Mouse (Mus musculus) c-Kit-positive CD71-positive TER-119-positive erythroid progenitor cells, embryonic 14.5 days (primary cell): Measurements from ENCODE around the gene Dnajc30.
"Not testable (repeated sequence)": the region's sequence is repeated elsewhere in the genome, so short reads cannot be mapped to it uniquely, and the experiment has no call there.

Experiments
- DNase-seq: peaks from one replicate; pipeline ENCODE4 v3.0.0-alpha.2; 2013; ENCODE audit warnings: low spot score

Dnajc30 gene

GRCm38 (mm10) chr5:135064909-135065446 is 976 bp downstream of the Dnajc30 start, which contains the start of gene Bud23:
Bud23 (minus strand) TSS chr5:135064959.
- DNase-seq, result not testable (repeated sequence)

- no peak for DNase-seq
These were observed 2.0 kb downstream of the Dnajc30 start for GRCm38 (mm10) chr5:135066008-135066407.

GRCm38 (mm10) chr5:135070448-135070847 is 6.4 kb downstream of the Dnajc30 start:
- no peak for DNase-seq

- DNase-seq, result no peak
These were observed 8.1 kb downstream of the Dnajc30 start for GRCm38 (mm10) chr5:135072061-135072460.

GRCm38 (mm10) chr5:135072720-135073119 is 8.7 kb downstream of the Dnajc30 start:
- DNase-seq, result no peak

- no peak for DNase-seq
These were observed 9.5 kb downstream of the Dnajc30 start for GRCm38 (mm10) chr5:135073349-135074150.

- no peak for DNase-seq
These were observed 11.7 kb downstream of the Dnajc30 start for GRCm38 (mm10) chr5:135075655-135076054.

GRCm38 (mm10) chr5:135076368-135076767 is 12.4 kb downstream of the Dnajc30 start:
- no peak for DNase-seq

GRCm38 (mm10) chr5:135076931-135077505 is 13.0 kb downstream of the Dnajc30 start:
- no peak for DNase-seq

- DNase-seq, result peak; percentile 82
These were observed 13.8 kb downstream of the Dnajc30 start, which contains the start of gene Vps37d for GRCm38 (mm10) chr5:135077564-135078481. Vps37d (minus strand) TSS chr5:135078266.

- no peak for DNase-seq
These were observed 14.4 kb downstream of the Dnajc30 start for GRCm38 (mm10) chr5:135078482-135078810.

- no peak for DNase-seq
These were observed 15.6 kb downstream of the Dnajc30 start for GRCm38 (mm10) chr5:135079578-135079977.

- no peak for DNase-seq
These were observed 16.5 kb downstream of the Dnajc30 start for GRCm38 (mm10) chr5:135080539-135080938.

GRCm38 (mm10) chr5:135086871-135087270 is 22.9 kb downstream of the Dnajc30 start:
- no peak for DNase-seq

- no peak for DNase-seq
These were observed 25.7 kb downstream of the Dnajc30 start, which contains the start of gene Mlxipl for GRCm38 (mm10) chr5:135089653-135090052. Mlxipl (plus strand) TSS chr5:135089890.

GRCm38 (mm10) chr5:135100981-135101380 is 37.0 kb downstream of the Dnajc30 start:
- no peak for DNase-seq

GRCm38 (mm10) chr5:135103999-135104660 is 40.1 kb downstream of the Dnajc30 start:
- DNase-seq, result no peak

- peak; percentile 73 for DNase-seq
These were observed 42.8 kb downstream of the Dnajc30 start for GRCm38 (mm10) chr5:135106758-135107256.

GRCm38 (mm10) chr5:135107521-135108501 is 43.8 kb downstream of the Dnajc30 start:
- DNase-seq, result no peak

- no peak for DNase-seq
These were observed 45.0 kb downstream of the Dnajc30 start for GRCm38 (mm10) chr5:135109017-135109416.
